Mouse (Mus musculus) liver, embryonic 14.5 days (tissue): Measurements from ENCODE around the gene Btbd9.

Source experiments
- CTCF ChIP-seq: IDR thresholded peaks from 2 replicates; pipeline ENCODE4 v1.5.1; 2016; ENCODE audit warnings: antibody characterized with exemption, low read depth, control low read depth
- EP300 ChIP-seq: IDR thresholded peaks from 2 replicates; pipeline ENCODE4 v1.6.1; 2016; ENCODE audit warnings: antibody characterized with exemption, low read depth

DNA sequence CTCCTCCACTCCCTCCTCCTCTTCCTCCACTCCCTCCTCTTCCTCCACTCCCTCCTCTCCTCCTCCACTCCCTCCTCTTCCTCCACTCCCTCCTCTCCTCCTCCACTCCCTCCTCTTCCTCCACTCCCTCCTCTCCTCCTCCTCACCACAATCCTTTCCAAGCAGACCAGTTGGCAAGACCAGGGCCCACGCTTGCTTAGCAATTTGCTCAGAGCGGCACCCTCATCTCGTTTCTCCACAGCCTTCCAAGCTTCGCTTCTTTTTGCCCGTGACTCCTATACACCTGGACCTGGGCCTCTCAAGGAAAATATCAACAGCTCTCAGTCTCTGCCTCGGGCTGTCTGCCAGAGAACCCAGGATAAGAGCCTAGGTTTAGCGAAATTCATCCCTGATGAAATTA is 104.8 kb downstream of the Btbd9 start:
- TF ChIP-seq CTCF (no peak), EP300 (no peak)
